Mouse (Mus musculus): Measurements from ENCODE around the gene Bola3. TPM values are rescaled to one million over a fixed set of nuclear protein-coding genes. Genes with fewer than 3 reads are reported as not detected.

Gene Bola3
- polyA plus RNA-seq (2015; fragmentation: Nextera tagmentation; extraction: Ambion mirVana), result 145 and 149 TPM in 2 replicates

DNA sequence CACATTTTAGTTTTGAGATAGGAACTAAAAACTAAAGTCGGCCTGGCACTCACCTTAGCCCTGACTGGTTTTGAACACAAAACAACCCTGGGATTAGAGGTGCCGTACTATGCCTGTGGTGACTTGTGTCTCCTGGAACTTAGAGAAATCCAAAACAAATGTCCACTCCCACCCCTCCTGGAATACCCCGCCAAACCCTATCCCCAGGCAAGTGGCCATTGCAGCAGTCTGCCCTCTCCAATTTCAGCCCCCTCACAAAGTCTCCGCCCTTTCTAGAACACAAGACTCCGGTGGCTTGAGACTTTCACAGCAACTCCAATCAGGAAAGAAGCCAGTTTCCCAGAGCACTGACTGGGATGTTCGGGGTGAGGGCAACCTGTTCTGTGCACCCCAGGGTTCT, at the start of gene Bola3:
Gene Bola3 (plus strand): TSS at position 275 of the 400 bp plus-strand sequence.
- ATAC-seq (replicated peaks; ENCODE audit: low FRiP score), result peak; percentile 64
- Histone ChIP-seq H3K4me2 (peak within 1 kb of the TSS; percentile 80), H3K27ac (peak within 1 kb of the TSS; percentile 60), H3K27me3 (no peaks in the 10 kb centered on the region), H3K9me3 (replicated peaks) (no peaks in the 10 kb centered on the region), H3K4me1 (peaks cover 18% of the 10 kb centered on the region), H3K9ac (peak within 1 kb of the TSS; percentile 93), H3K36me3 (peaks cover 23% of the 10 kb centered on the region), H3K4me3 (replicated peaks) (peak within 1 kb of the TSS; percentile 82)
- 25% methylated on average over 6 of the region's 6 CpGs for WGBS

DNA sequence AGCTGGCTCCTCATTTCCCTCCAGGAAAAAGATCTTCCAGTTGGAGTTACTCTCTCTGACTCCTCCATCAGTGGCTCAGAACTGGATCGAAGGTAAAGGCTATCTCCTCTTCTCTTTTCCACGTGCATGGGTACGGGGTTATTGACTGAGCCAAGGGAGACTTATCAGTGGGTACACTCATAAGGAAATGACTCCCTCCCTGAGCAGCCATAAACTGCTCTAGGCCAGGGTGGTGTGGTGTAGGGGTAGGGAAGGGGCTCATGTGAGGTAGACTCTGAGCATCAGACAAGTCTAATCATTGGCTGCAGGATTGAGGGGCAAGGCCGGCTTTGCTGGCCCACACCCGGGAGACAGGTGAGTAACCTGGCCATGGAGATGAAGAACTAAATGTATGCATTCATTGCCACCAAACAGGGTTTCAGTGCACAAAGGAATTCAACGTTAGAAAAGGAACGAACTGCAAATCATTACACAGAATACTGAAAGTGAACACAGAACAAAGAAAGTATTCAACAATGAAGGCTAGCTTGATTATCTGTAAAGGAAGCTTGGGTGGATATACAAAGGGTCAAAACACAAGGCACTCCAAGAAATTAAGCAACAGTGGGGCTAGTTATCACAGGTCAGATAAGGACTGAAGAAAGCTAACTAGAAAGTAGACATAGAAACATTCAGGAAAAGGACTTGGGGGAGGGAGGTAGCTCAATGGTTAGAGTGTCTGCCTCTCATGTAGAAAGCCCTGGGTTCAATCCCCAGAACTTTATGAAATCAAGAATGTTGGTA, 48.3 kb upstream of the Bola3 start:
- peaks cover 4% of the 10 kb centered on the region; the same call in 1 of the 2 replicates for H3K4me1 ChIP-seq
- H3K4me2 ChIP-seq, result no peak overlapping the region

DNA sequence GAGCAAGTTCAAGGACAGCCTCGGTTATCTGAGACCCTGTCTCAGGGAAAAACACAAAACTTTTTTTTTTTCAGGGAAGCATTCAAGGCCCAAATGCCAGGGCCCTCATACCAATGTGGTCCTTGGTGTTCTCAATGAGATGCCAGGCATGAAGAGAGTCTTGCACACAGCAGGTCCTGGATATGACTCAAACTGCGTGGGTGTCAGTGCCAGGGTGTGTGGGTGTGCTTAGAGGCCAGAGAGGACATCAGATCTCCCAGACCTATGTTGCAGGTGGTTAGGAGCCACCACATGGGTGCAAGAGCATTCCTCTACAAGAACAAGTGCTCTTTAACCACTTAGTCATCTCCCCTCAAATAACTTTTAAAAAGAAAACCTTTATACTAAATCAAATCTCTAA, 47.7 kb upstream of the Bola3 start:
- no peak for ATAC-seq (replicated peaks; ENCODE audit: low FRiP score)
- Histone ChIP-seq H3K4me3 (replicated peaks) (no peak overlapping the region), H3K4me1 (peaks cover 4% of the 10 kb centered on the region; the same call in 1 of the 2 replicates), H3K9ac (no peak overlapping the region), H3K27me3 (no peaks in the 10 kb centered on the region), H3K4me2 (no peak overlapping the region), H3K9me3 (replicated peaks) (no peaks in the 10 kb centered on the region), H3K36me3 (peaks cover 19% of the 10 kb centered on the region), H3K27ac (no peak overlapping the region)
- 82% methylated on average over 2 of the region's 2 CpGs for WGBS

More for the DNA sequence above, 48.3 kb upstream of the Bola3 start:
- no peak for ATAC-seq (replicated peaks; ENCODE audit: low FRiP score)
- H3K9me3 ChIP-seq (replicated peaks), result no peaks in the 10 kb centered on the region
- H3K27ac ChIP-seq, result no peak overlapping the region
- no peaks in the 10 kb centered on the region for H3K27me3 ChIP-seq
- WGBS, result 83% methylated on average over 7 of the region's 7 CpGs
- no peak overlapping the region for H3K9ac ChIP-seq
- H3K4me3 ChIP-seq (replicated peaks), result no peak overlapping the region
- peaks cover 12% of the 10 kb centered on the region for H3K36me3 ChIP-seq

DNA sequence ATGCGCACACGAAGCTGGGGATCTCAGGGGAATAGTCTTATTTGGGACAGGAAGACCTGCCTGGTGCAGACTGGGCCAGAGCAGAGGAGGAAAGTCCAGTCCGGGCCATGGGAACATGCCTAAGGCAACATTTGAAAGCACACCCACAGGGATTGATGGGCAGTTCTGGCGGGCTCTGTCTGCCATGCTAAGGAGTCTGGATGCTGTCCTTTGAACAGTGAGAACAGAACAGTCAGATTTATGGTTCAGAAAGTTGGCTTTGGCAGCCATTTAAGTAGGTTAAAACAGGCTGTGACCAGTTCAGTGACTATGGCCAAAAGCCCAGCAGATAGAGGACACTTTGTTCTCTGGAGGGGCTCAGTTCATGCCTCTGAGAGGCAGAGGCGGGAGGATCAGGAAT, 46.7 kb upstream of the Bola3 start:
- 64% methylated on average over 5 of the region's 5 CpGs for WGBS
- Histone ChIP-seq H3K4me3 (replicated peaks) (no peak overlapping the region), H3K27me3 (no peaks in the 10 kb centered on the region), H3K4me2 (no peak overlapping the region), H3K27ac (no peak overlapping the region), H3K4me1 (peaks cover 4% of the 10 kb centered on the region; the same call in 1 of the 2 replicates), H3K9me3 (replicated peaks) (no peaks in the 10 kb centered on the region), H3K36me3 (peaks cover 29% of the 10 kb centered on the region), H3K9ac (no peak overlapping the region)
- no peak for ATAC-seq (replicated peaks; ENCODE audit: low FRiP score)

DNA sequence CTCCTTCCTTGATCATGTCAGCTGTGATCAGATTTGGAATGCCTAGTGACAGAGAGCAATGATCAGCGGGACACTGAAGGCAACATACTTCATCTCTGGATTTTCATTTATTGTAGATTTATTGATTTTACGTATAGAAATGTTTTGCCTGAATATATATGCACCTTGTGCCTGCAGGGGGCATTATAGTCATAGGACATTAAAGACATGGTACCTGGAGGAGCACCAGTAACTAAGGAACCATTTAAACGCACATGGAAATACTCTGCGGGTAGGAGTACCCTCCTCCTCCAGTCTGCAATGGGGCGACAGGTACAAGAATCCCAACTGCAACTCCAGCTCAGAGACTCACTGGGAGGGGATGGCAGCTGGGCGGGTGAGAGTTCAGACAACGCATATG, 39.9 kb upstream of the Bola3 start:
- no peaks in the 10 kb centered on the region for H3K27me3 ChIP-seq
- no peak overlapping the region for H3K27ac ChIP-seq
- H3K9ac ChIP-seq, result no peak overlapping the region
- peaks cover 85% of the 10 kb centered on the region for H3K36me3 ChIP-seq
- H3K4me3 ChIP-seq (replicated peaks), result no peak overlapping the region
- H3K4me1 ChIP-seq, result peaks cover 4% of the 10 kb centered on the region; the same call in 1 of the 2 replicates
- no peak overlapping the region for H3K4me2 ChIP-seq
- ATAC-seq (replicated peaks; ENCODE audit: low FRiP score), result no peak
- H3K9me3 ChIP-seq (replicated peaks), result no peaks in the 10 kb centered on the region
- WGBS, result 96% methylated on average over 7 of the region's 7 CpGs

DNA sequence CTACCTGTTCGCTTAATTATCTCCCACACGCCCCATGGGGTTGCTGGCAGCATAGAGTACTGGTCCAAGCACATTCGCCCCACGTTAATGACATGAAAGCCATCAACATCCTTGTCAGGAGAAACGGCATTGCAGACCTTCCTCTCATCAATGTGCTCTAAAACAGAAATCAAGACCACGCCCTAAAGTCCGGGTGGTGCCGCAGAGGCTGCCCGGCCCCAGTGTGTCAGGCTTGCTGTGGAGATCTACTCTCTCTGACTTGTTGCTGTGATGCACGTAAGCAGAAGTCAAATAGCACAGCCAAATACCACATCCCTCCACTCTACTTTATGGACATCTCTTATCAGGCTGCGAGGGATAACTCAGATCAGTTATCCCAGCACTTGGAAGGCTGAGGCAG, 37.7 kb upstream of the Bola3 start:
- peaks cover 14% of the 10 kb centered on the region for H3K4me1 ChIP-seq
- H3K9me3 ChIP-seq (replicated peaks), result no peaks in the 10 kb centered on the region
- no peaks in the 10 kb centered on the region for H3K27me3 ChIP-seq
- no peak overlapping the region for H3K4me3 ChIP-seq (replicated peaks)
- H3K4me2 ChIP-seq, result no peak overlapping the region
- peaks cover 67% of the 10 kb centered on the region for H3K36me3 ChIP-seq
- H3K9ac ChIP-seq, result no peak overlapping the region
- no peak for ATAC-seq (replicated peaks; ENCODE audit: low FRiP score)
- no peak overlapping the region for H3K27ac ChIP-seq
- 92% methylated on average over 11 of the region's 11 CpGs for WGBS

DNA sequence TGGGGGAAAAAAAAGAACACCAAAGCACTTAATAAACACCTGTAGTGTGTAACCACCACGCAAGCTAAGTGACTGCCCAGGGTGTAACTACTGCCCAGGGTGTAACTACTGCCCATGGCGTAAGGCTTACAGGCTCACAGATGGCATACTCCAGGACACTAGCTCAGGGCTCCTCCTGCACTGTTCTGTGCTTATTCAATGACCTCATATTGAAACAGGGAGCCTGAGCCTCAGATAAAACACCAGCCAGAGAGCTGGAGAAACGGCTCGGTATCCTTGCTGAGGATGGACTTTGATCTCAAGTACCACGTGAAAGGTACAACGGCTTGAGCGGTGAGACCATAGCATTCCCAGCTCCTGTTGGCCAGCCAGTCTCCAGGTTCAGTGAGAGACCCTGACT, 36.9 kb upstream of the Bola3 start:
- Histone ChIP-seq H3K27me3 (no peaks in the 10 kb centered on the region), H3K27ac (no peak overlapping the region), H3K4me2 (no peak overlapping the region), H3K36me3 (peaks cover 59% of the 10 kb centered on the region), H3K9me3 (replicated peaks) (no peaks in the 10 kb centered on the region), H3K9ac (no peak overlapping the region), H3K4me3 (replicated peaks) (no peak overlapping the region), H3K4me1 (peaks cover 23% of the 10 kb centered on the region)
- 88% methylated on average over 7 of the region's 7 CpGs for WGBS
- no peak for ATAC-seq (replicated peaks; ENCODE audit: low FRiP score)

DNA sequence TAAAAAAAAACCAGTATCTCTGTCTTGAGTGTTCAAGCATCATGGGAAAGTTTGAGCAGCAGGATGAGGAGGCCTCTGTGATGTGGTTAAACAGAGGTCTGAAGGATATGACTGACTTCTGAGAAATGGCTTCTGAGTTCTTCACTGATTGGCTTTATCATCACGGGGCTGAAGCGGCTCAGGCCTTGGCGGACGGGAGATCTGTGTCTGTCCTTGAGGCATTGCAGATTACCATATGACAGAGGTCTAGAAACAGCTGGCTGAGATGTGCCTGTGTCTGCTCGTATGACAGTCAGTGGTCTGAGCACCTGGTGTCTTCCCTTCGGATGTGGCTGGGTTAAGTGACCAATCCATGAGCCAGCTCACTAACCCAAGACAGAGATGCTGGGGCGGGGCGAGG, 36.4 kb upstream of the Bola3 start:
- WGBS, result 88% methylated on average over 8 of the region's 8 CpGs
- Histone ChIP-seq H3K4me3 (replicated peaks) (no peak overlapping the region), H3K36me3 (peaks cover 54% of the 10 kb centered on the region), H3K27ac (no peak overlapping the region), H3K9me3 (replicated peaks) (no peaks in the 10 kb centered on the region), H3K27me3 (no peaks in the 10 kb centered on the region), H3K9ac (no peak overlapping the region), H3K4me2 (no peak overlapping the region), H3K4me1 (peaks cover 23% of the 10 kb centered on the region)
- ATAC-seq (replicated peaks; ENCODE audit: low FRiP score), result no peak

DNA sequence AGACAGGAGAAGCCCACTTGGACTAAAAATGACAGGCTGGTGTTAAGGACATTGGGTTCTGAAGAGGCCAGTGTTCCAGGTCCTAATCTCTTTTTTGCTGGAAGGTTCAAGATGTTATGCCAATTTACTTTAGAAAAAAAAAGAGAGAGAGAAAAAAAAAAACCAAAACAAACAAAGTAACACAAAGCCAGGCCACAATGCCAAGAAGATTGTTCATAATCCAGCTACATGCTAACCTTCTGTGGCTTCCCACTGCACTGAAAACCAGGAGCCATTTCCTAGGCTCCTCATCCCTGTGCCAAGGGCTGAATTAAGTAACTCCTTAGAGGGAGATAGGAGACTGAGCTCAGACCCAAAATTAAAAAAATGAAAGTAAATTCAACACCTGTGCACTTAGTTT, 33.7 kb upstream of the Bola3 start:
- Histone ChIP-seq H3K27me3 (no peaks in the 10 kb centered on the region), H3K4me3 (replicated peaks) (no peak overlapping the region), H3K4me1 (peaks cover 19% of the 10 kb centered on the region), H3K9ac (no peak overlapping the region), H3K9me3 (replicated peaks) (no peaks in the 10 kb centered on the region), H3K4me2 (peak overlapping the region; percentile 96; the same call in 1 of the 2 replicates), H3K27ac (no peak overlapping the region), H3K36me3 (peaks cover 28% of the 10 kb centered on the region)
- ATAC-seq (replicated peaks; ENCODE audit: low FRiP score), result no peak

DNA sequence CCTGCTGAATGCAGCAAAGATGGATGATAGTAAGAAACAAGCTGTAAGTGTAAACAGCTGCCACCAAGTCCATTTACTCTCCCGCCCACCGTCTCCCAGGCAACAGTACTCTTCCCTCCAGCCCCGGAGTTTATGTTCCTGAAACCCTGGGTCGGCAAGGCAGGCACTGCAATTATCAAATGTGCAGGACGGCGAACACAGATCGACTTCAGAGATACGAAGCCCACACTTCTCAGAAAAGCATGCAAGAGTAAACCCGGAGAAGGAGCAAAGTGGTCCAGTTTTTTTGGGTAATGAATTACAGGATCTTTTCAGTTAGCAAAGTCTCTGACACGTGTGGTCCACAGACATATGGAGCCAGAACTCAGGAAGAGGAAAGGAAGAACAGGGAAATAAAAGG, 32.9 kb upstream of the Bola3 start:
- WGBS, result 3% methylated on average over 10 of the region's 10 CpGs

DNA sequence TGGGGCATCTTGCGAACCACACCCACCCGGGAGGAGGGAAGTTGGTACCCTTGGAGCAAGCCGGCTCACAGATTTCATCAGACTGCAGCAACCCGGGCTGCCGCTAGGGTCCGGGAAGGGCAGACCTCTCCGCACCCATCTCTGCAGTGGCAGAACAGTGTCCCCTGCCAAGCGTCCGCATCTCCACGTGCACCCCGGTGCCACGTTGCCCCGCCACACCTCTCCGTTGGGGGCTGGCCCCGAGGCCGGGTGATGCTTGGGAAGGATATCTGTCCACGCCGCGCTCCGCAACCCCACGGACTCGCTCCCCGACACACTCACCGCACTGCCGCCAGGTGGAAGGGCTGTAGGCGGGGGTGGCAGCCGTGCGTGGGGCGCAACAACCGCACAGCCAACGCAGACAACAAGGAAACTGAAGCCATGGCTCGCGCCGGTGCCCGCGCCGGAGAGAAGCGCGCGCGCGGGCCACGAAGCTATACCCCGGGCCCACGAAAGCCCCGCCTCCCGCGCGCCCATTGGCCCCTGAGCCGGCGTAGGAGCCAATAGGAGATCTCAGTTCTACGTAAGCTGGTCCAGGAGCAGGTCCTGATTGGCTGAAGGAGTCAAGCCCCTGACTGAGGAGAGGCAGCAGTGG, 31.7 kb upstream of the Bola3 start:
- H3K9me3 ChIP-seq (replicated peaks), result no peaks in the 10 kb centered on the region
- H3K4me3 ChIP-seq (replicated peaks), result peak overlapping the region; percentile 99
- H3K27me3 ChIP-seq, result no peaks in the 10 kb centered on the region
- H3K4me2 ChIP-seq, result peak overlapping the region; percentile 96
- under 1% methylated on average over 52 of the region's 52 CpGs for WGBS
- H3K36me3 ChIP-seq, result peaks cover 10% of the 10 kb centered on the region
- H3K4me1 ChIP-seq, result peaks cover 19% of the 10 kb centered on the region
- peak overlapping the region; percentile 79 for H3K9ac ChIP-seq
- H3K27ac ChIP-seq, result peak overlapping the region; percentile 71
- peak; percentile 98 for ATAC-seq (replicated peaks; ENCODE audit: low FRiP score)

More for the DNA sequence above, 32.9 kb upstream of the Bola3 start:
- peak overlapping the region; percentile 99 for H3K4me3 ChIP-seq (replicated peaks)
- peaks cover 21% of the 10 kb centered on the region for H3K36me3 ChIP-seq
- ATAC-seq (replicated peaks; ENCODE audit: low FRiP score), result peak; percentile 30; the same call in 1 of the 2 replicates
- no peaks in the 10 kb centered on the region for H3K9me3 ChIP-seq (replicated peaks)
- H3K27me3 ChIP-seq, result no peaks in the 10 kb centered on the region
- peaks cover 19% of the 10 kb centered on the region for H3K4me1 ChIP-seq
- H3K4me2 ChIP-seq, result peak overlapping the region; percentile 96
- H3K27ac ChIP-seq, result peak overlapping the region; percentile 52
- no peak overlapping the region for H3K9ac ChIP-seq

DNA sequence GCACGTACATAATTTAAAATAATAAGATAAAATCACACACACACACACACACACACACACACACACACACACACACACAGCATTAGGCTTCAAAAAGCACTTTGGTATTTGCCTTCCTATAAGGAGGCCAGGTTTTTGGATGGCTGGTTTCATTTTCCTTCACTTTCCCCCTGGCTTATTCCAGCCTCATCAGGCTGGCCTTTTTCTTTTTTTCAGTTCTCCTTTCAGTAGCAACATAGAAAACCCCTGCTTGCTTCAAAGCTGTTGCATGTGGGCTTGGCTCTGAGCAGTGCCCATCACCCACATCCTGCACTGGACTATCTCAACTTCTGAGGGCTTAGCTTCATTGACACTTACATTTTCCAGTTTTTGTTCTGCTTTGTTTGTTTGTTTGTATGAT, 27.0 kb upstream of the Bola3 start:
- Histone ChIP-seq H3K4me1 (peaks cover 9% of the 10 kb centered on the region), H3K27me3 (no peaks in the 10 kb centered on the region), H3K9me3 (replicated peaks) (no peaks in the 10 kb centered on the region), H3K36me3 (no peaks in the 10 kb centered on the region), H3K27ac (no peak overlapping the region), H3K4me3 (replicated peaks) (no peak overlapping the region), H3K9ac (no peak overlapping the region), H3K4me2 (no peak overlapping the region)
- no peak for ATAC-seq (replicated peaks; ENCODE audit: low FRiP score)
- 53% methylated on average over 1 of the region's 1 CpGs for WGBS
